Mouse (Mus musculus) MEL-GATA-1-ER (cell line): Measurements from ENCODE around the gene Secisbp2l.

Experiments used
- DNase-seq: peaks from one replicate; pipeline ENCODE4 v3.0.0-alpha.2; 2012; ENCODE audit warnings: low read depth; ENCODE audit errors: extremely low read depth

Secisbp2l gene

GRCm38 (mm10) chr2:125782719-125783109, at the start of gene Secisbp2l:
Secisbp2l (minus strand) TSS chr2:125782870.
- DNase-seq: peak; percentile 52

- no peak for DNase-seq
Measured at GRCm38 (mm10) chr2:125829924-125830323, 47.3 kb upstream of the Secisbp2l start.

- no peak for DNase-seq
Measured at GRCm38 (mm10) chr2:125827898-125828297, 45.2 kb upstream of the Secisbp2l start.

- no peak for DNase-seq
Measured at GRCm38 (mm10) chr2:125826201-125826600, 43.5 kb upstream of the Secisbp2l start.

GRCm38 (mm10) chr2:125820397-125820796, 37.7 kb upstream of the Secisbp2l start:
- no peak for DNase-seq

GRCm38 (mm10) chr2:125813972-125814595, 31.4 kb upstream of the Secisbp2l start:
- DNase-seq: no peak

GRCm38 (mm10) chr2:125811332-125811731, 28.7 kb upstream of the Secisbp2l start:
- DNase-seq: peak; percentile 56

- no peak for DNase-seq
Measured at GRCm38 (mm10) chr2:125809551-125809950, 26.9 kb upstream of the Secisbp2l start.

- DNase-seq: no peak
Measured at GRCm38 (mm10) chr2:125805826-125806225, 23.2 kb upstream of the Secisbp2l start.

GRCm38 (mm10) chr2:125801947-125802346, 19.3 kb upstream of the Secisbp2l start:
- DNase-seq: no peak

- DNase-seq: no peak
Measured at GRCm38 (mm10) chr2:125801038-125801437, 18.4 kb upstream of the Secisbp2l start.

- no peak for DNase-seq
Measured at GRCm38 (mm10) chr2:125800428-125800827, 17.8 kb upstream of the Secisbp2l start.

GRCm38 (mm10) chr2:125797872-125798271, 15.2 kb upstream of the Secisbp2l start:
- DNase-seq: no peak

- no peak for DNase-seq
Measured at GRCm38 (mm10) chr2:125795118-125795517, 12.4 kb upstream of the Secisbp2l start.

GRCm38 (mm10) chr2:125794166-125794565, 11.5 kb upstream of the Secisbp2l start:
- DNase-seq: no peak

- DNase-seq: no peak
Measured at GRCm38 (mm10) chr2:125792879-125793261, 10.2 kb upstream of the Secisbp2l start.

GRCm38 (mm10) chr2:125792144-125792878, 9.6 kb upstream of the Secisbp2l start:
- DNase-seq: no peak

GRCm38 (mm10) chr2:125791485-125791885, 8.8 kb upstream of the Secisbp2l start:
- peak; percentile 71 for DNase-seq

- DNase-seq: no peak
Measured at GRCm38 (mm10) chr2:125790242-125790641, 7.6 kb upstream of the Secisbp2l start.

GRCm38 (mm10) chr2:125789265-125789664, 6.6 kb upstream of the Secisbp2l start:
- no peak for DNase-seq

GRCm38 (mm10) chr2:125788785-125789184, 6.1 kb upstream of the Secisbp2l start:
- no peak for DNase-seq

GRCm38 (mm10) chr2:125788351-125788750, 5.7 kb upstream of the Secisbp2l start:
- no peak for DNase-seq

- DNase-seq: no peak
Measured at GRCm38 (mm10) chr2:125785021-125785420, 2.4 kb upstream of the Secisbp2l start.
